Mouse (Mus musculus): ENCODE results near the gene Dip2a. TPM values are rescaled to one million over a fixed set of nuclear protein-coding genes. Genes with fewer than 3 reads are reported as not detected.

Gene Dip2a
- polyA plus RNA-seq, 1 experiment: 15.5 TPM

DNA sequence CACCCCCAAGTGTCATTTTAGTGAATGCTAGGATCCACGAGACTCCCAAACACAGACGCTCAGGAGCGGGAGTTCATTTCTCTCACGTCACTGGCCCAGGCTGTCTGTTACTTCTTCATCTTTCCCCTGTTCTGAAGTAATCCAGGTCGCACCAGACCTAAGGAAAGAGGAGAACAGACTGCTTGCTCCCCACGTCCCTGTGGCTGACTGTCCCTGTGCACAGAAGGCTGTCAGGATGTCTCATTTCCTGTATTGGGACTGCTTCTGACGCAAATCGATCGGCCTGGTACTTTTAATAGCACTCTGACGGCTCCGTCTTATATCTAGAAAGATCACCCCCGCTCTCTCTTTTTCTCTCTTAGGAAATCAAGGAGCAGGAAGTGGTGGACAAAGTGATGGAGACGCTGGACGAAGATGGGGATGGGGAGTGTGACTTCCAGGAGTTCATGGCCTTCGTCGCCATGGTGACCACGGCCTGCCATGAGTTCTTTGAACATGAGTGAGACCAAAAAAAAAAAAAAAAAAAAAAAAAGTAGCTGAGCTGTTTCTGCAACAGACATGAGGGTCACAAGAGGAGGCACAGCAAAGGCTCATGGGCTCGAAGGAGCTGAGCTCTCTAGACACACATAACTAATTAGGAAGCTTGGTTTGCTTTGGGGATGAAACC lies 85.4 kb downstream of the Dip2a start:
- no peak overlapping the region for H3K4me3 ChIP-seq (ENCODE audit: low read depth, low read length)
- no peak overlapping the region for H3K27ac ChIP-seq (ENCODE audit: insufficient read depth, low read depth, low read length)
- WGBS: 83% methylated on average over 18 of the region's 18 CpGs

DNA sequence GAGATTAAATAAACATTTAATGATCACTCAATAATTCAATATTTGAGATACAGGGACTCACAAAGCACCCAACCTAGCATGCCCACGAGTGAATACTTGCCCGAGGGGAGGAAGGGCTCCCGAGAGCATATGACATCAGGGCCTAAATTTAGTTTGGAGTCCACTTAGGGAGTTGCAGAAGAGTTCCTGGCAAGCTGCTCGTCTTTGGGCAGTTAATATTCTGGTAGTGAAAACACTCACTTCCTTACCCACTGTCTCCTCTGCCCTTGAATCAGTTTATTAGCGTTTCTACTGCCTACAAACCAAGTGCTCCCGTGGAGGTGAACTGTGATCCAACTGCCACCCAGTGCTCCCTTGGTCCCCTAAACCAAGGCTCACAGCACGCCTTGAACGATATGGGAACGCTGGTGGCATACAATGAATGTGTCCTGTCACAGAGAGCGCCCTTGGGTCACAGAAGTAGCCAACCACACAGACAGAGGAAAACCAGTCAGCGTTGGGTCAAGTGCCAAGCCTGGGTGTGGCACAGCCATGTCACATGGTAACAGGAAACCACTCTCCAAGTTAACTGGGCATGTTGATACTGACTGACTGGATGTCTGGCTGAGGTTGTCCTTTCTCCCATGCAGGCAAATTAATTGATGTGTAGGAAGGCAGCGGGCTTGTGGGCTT lies 87.2 kb downstream of the Dip2a start:
- H3K27me3 ChIP-seq (ENCODE audit: control insufficient read depth, insufficient read depth, low read length): no peaks in the 10 kb centered on the region
- no peak overlapping the region for H3K4me3 ChIP-seq (ENCODE audit: low read depth, low read length)
- no peaks in the 10 kb centered on the region for H3K36me3 ChIP-seq (ENCODE audit: control insufficient read depth, insufficient read depth, low read length)
- peak overlapping the region; percentile 25; the same call in 1 of the 2 replicates for H3K27ac ChIP-seq (ENCODE audit: insufficient read depth, low read depth, low read length)
- WGBS: 53% methylated on average over 12 of the region's 12 CpGs
- TF ChIP-seq POLR2A (IDR thresholded peaks at IDR 0.05; ENCODE audit: low read depth, low read length): no peak
- TF ChIP-seq CTCF (IDR thresholded peaks at IDR 0.05; ENCODE audit: extremely low read depth, insufficient read length, insufficient replicate concordance, low read depth, low read length): no peak
- H3K4me1 ChIP-seq (ENCODE audit: control insufficient read depth, insufficient read depth, insufficient read length, low read length): peaks cover 12% of the 10 kb centered on the region

More for the DNA sequence above, 85.4 kb downstream of the Dip2a start:
- peaks cover 3% of the 10 kb centered on the region for H3K36me3 ChIP-seq (ENCODE audit: control insufficient read depth, insufficient read depth, low read length)
- peaks cover 3% of the 10 kb centered on the region; the same call in 1 of the 2 replicates for H3K4me1 ChIP-seq (ENCODE audit: control insufficient read depth, insufficient read depth, insufficient read length, low read length)
- no peaks in the 10 kb centered on the region for H3K27me3 ChIP-seq (ENCODE audit: control insufficient read depth, insufficient read depth, low read length)
- TF ChIP-seq CTCF (IDR thresholded peaks at IDR 0.05; ENCODE audit: extremely low read depth, insufficient read length, insufficient replicate concordance, low read depth, low read length) (no peak), POLR2A (IDR thresholded peaks at IDR 0.05; ENCODE audit: low read depth, low read length) (no peak)

DNA sequence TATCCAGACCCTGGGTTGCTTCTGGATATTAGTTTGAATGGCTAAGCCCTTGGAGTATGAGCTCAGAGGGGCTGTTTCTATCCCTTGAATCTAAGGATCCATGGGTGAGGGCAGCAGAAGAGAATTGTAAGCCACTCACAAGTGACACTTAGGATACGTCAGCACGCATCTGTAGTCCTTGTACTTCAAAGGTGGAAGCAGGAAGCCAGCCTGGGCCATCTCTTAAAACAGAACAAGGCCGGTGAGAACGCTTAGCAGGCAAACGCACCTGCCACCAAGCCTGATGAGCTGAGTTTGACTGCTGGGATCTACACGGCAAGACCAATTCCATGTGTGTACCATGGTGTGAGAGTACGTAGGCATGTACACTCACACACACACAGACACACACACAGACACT lies 87.9 kb downstream of the Dip2a start:
- no peak overlapping the region for H3K27ac ChIP-seq (ENCODE audit: insufficient read depth, low read depth, low read length)
- TF ChIP-seq CTCF (IDR thresholded peaks at IDR 0.05; ENCODE audit: extremely low read depth, insufficient read length, insufficient replicate concordance, low read depth, low read length): no peak
- TF ChIP-seq POLR2A (IDR thresholded peaks at IDR 0.05; ENCODE audit: low read depth, low read length): no peak
- no peaks in the 10 kb centered on the region for H3K27me3 ChIP-seq (ENCODE audit: control insufficient read depth, insufficient read depth, low read length)
- no peaks in the 10 kb centered on the region for H3K36me3 ChIP-seq (ENCODE audit: control insufficient read depth, insufficient read depth, low read length)
- WGBS: 94% methylated on average over 7 of the region's 7 CpGs
- H3K4me3 ChIP-seq (ENCODE audit: low read depth, low read length): no peak overlapping the region
- H3K4me1 ChIP-seq (ENCODE audit: control insufficient read depth, insufficient read depth, insufficient read length, low read length): peaks cover 12% of the 10 kb centered on the region

- H3K4me3 ChIP-seq (ENCODE audit: low read depth, low read length): no peak overlapping the region
- TF ChIP-seq POLR2A (IDR thresholded peaks at IDR 0.05; ENCODE audit: low read depth, low read length): no peak
- no peak for TF ChIP-seq CTCF (IDR thresholded peaks at IDR 0.05; ENCODE audit: extremely low read depth, insufficient read length, insufficient replicate concordance, low read depth, low read length)
- H3K4me1 ChIP-seq (ENCODE audit: control insufficient read depth, insufficient read depth, insufficient read length, low read length): peaks cover 12% of the 10 kb centered on the region
- 64% methylated on average over 6 of the region's 6 CpGs for WGBS
- no peaks in the 10 kb centered on the region for H3K27me3 ChIP-seq (ENCODE audit: control insufficient read depth, insufficient read depth, low read length)
- H3K27ac ChIP-seq (ENCODE audit: insufficient read depth, low read depth, low read length): no peak overlapping the region
- no peaks in the 10 kb centered on the region for H3K36me3 ChIP-seq (ENCODE audit: control insufficient read depth, insufficient read depth, low read length)
Measured at GRCm38 (mm10) chr10:76255617-76256016, 89.5 kb downstream of the Dip2a start.

DNA sequence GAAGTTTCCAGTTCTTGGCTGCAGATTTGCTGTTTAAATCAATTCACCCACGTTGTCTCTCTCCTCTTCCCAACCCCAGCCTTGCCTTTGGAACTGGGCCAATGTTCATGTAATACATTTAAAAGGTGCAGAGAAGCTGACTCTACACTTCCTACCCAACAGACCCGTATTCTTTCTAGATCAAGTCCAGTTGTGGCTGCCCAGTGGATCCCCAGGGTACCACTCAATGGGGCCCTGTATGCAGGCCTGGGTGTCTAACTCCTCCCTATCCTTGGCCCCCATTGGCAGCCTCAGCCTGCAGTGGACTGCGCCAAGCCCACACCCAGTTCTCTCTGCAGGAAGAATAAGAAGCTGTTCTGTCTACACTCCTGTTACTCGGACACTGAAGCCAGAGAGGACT lies 91.6 kb downstream of the Dip2a start, which contains the start of gene S100b:
Gene S100b (plus strand): TSS at position 318 of the 400 bp plus-strand sequence.
- no peak within 1 kb of the TSS for H3K27ac ChIP-seq (ENCODE audit: insufficient read depth, low read depth, low read length)
- no peak within 1 kb of the TSS for H3K4me3 ChIP-seq (ENCODE audit: low read depth, low read length)
- TF ChIP-seq CTCF (IDR thresholded peaks at IDR 0.05; ENCODE audit: extremely low read depth, insufficient read length, insufficient replicate concordance, low read depth, low read length) (no peak), POLR2A (IDR thresholded peaks at IDR 0.05; ENCODE audit: low read depth, low read length) (no peak)
- 22% methylated on average over 4 of the region's 4 CpGs for WGBS
- H3K4me1 ChIP-seq (ENCODE audit: control insufficient read depth, insufficient read depth, insufficient read length, low read length): peaks cover 12% of the 10 kb centered on the region
- H3K36me3 ChIP-seq (ENCODE audit: control insufficient read depth, insufficient read depth, low read length): no peaks in the 10 kb centered on the region
- H3K27me3 ChIP-seq (ENCODE audit: control insufficient read depth, insufficient read depth, low read length): no peaks in the 10 kb centered on the region

- H3K27me3 ChIP-seq (ENCODE audit: control insufficient read depth, insufficient read depth, low read length): no peaks in the 10 kb centered on the region
- H3K36me3 ChIP-seq (ENCODE audit: control insufficient read depth, insufficient read depth, low read length): no peaks in the 10 kb centered on the region
- no peak overlapping the region for H3K4me3 ChIP-seq (ENCODE audit: low read depth, low read length)
- peaks cover 12% of the 10 kb centered on the region for H3K4me1 ChIP-seq (ENCODE audit: control insufficient read depth, insufficient read depth, insufficient read length, low read length)
- TF ChIP-seq CTCF (IDR thresholded peaks at IDR 0.05; ENCODE audit: extremely low read depth, insufficient read length, insufficient replicate concordance, low read depth, low read length): no peak
- no peak for TF ChIP-seq POLR2A (IDR thresholded peaks at IDR 0.05; ENCODE audit: low read depth, low read length)
- WGBS: 98% methylated on average over 1 of the region's 1 CpGs
- no peak overlapping the region for H3K27ac ChIP-seq (ENCODE audit: insufficient read depth, low read depth, low read length)
Measured at GRCm38 (mm10) chr10:76253079-76253478, 92.0 kb downstream of the Dip2a start.

- Histone ChIP-seq H3K27me3 (ENCODE audit: control insufficient read depth, insufficient read depth, low read length) (no peaks in the 10 kb centered on the region), H3K4me1 (ENCODE audit: control insufficient read depth, insufficient read depth, insufficient read length, low read length) (peaks cover 10% of the 10 kb centered on the region), H3K4me3 (ENCODE audit: low read depth, low read length) (no peak overlapping the region), H3K27ac (ENCODE audit: insufficient read depth, low read depth, low read length) (no peak overlapping the region), H3K36me3 (ENCODE audit: control insufficient read depth, insufficient read depth, low read length) (no peaks in the 10 kb centered on the region)
- 86% methylated on average over 7 of the region's 7 CpGs for WGBS
- no peak for TF ChIP-seq CTCF (IDR thresholded peaks at IDR 0.05; ENCODE audit: extremely low read depth, insufficient read length, insufficient replicate concordance, low read depth, low read length)
- no peak for TF ChIP-seq POLR2A (IDR thresholded peaks at IDR 0.05; ENCODE audit: low read depth, low read length)
Measured at GRCm38 (mm10) chr10:76250870-76251269, 94.2 kb downstream of the Dip2a start.
